Mouse (Mus musculus) heart, adult 2 months (tissue): ENCODE measurements around the gene Vstm5.

Experiments used
- CTCF ChIP-seq: fragments of 200-600 bp; IDR thresholded peaks from 2 replicates; pipeline ENCODE4 v1.8.1; 2022; ENCODE audit warnings: antibody characterized with exemption, mild to moderate bottlenecking, moderate library complexity
- EP300 ChIP-seq: fragments of 200-500 bp; IDR thresholded peaks from 2 replicates; pipeline ENCODE4 v1.6.1; 2011; ENCODE audit warnings: low read depth, low read length, control low read depth; ENCODE audit not compliant: insufficient read depth

DNA sequence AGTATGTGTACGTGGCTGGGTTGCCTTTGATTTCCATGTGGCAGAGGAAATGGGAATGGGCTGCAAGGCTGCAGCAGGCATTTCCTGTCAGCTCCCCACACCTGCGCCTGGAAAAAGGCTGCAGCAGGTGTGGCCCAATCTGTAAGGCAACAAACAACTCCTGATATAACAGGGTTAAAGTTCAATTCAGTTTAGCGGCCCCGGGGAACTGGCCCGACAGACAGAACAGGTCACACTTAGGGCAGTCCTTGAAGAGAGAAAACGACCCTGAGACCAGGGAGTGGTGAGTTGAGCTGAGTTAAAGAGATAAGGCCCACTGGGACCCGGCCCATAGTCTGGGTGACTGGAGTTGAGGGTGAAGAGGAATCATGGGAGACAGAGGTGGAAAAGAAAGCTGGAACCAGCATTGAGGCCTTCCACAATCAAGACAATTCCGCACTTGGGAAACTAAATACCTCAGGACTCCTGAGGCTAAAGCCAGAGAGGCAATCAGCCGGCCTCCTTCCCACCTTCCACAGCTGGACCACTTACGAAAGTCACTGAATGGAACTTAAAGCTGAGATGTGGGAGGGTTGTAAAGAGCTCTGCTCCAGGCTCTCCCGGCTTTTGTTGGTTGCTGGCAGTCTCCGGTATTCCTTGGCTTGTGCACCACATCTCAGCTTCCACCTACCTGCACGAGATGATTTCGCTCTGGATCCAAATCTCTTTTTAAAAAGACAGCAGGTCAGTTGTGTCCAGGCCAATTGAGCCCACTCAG, 6.7 kb downstream of the Vstm5 start:
- TF ChIP-seq EP300 (no peak), CTCF (no peak)
